Mouse (Mus musculus): ENCODE data around the gene Vmn1r183. TPM values are rescaled to one million over a fixed set of nuclear protein-coding genes. Genes with fewer than 3 reads are reported as not detected.

Vmn1r183 gene
- polyA plus RNA-seq, 1 experiment from 2014 or later: not detected

DNA sequence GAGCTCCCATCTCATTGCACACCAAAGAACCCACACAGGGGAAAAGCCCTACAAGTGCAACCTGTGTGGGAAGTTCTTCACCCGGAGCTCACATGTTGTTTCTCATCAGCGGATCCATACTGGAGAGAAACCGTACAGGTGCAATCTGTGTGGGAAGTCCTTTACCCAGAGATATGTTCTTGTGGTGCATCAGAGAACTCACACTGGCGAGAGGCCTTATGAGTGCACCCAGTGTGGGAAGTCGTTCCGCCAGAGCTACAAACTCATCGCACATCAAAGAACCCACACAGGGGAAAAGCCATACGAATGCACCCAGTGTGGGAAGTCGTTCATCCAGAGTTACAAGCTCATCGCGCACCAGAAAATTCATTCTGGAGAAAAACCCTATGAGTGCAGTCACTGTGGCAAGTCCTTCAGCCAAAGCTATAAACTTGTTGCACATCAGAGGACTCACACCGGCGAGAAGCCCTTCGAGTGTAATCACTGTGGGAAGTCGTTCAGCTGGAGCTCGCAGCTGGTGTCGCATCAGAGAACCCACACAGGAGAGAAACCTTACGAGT, 52.2 kb downstream of the Vmn1r183 start:
- WGBS: 94% methylated on average over 18 of the region's 18 CpGs
- Histone ChIP-seq H3K4me3 (ENCODE audit: low read depth, low read length) (no peak overlapping the region), H3K27me3 (ENCODE audit: control insufficient read depth, insufficient read depth, low read length) (no peaks in the 10 kb centered on the region), H3K36me3 (ENCODE audit: control insufficient read depth, insufficient read depth, low read length) (peaks cover 73% of the 10 kb centered on the region), H3K27ac (ENCODE audit: low read length) (no peak overlapping the region), H3K9ac (replicated peaks; ENCODE audit: low read depth, low read length) (no peak overlapping the region), H3K9me3 (ENCODE audit: control insufficient read depth, low read depth, low read length) (peaks cover 83% of the 10 kb centered on the region), H3K4me1 (ENCODE audit: control insufficient read depth, insufficient read depth, low read length) (no peaks in the 10 kb centered on the region), H3K4me2 (replicated peaks; ENCODE audit: low read depth, low read length) (no peak overlapping the region)
- no peak for ATAC-seq (ENCODE audit: insufficient number of reproducible peaks, insufficient read depth, low FRiP score, low read depth)

DNA sequence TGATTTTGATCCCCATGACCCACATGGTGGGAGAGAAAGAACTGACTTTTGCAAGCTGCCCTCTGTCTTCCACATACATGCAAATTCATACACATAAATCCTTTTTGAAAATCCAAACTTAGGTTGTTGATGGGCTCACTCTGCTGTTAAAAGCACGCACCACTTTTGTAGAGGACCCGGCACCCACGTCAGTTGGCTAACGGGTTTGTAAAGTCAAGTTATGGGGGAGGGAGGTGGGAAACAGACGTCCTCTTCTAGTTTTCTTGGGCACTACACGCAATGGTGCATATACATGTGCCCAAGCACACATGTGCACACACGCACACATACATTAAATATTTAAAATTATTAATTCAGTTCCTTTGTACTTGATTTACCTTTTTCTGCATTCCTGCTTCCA, 57.8 kb downstream of the Vmn1r183 start:
- WGBS: 94% methylated on average over 7 of the region's 7 CpGs
- Histone ChIP-seq H3K27me3 (ENCODE audit: control insufficient read depth, insufficient read depth, low read length) (no peaks in the 10 kb centered on the region), H3K9ac (replicated peaks; ENCODE audit: low read depth, low read length) (no peak overlapping the region), H3K4me3 (ENCODE audit: low read depth, low read length) (no peak overlapping the region), H3K4me2 (replicated peaks; ENCODE audit: low read depth, low read length) (no peak overlapping the region), H3K9me3 (ENCODE audit: control insufficient read depth, low read depth, low read length) (peaks cover 35% of the 10 kb centered on the region), H3K36me3 (ENCODE audit: control insufficient read depth, insufficient read depth, low read length) (peaks cover 19% of the 10 kb centered on the region), H3K27ac (ENCODE audit: low read length) (no peak overlapping the region), H3K4me1 (ENCODE audit: control insufficient read depth, insufficient read depth, low read length) (no peaks in the 10 kb centered on the region; the same call in 1 of the 2 replicates)
- ATAC-seq (ENCODE audit: insufficient number of reproducible peaks, insufficient read depth, low FRiP score, low read depth): no peak

DNA sequence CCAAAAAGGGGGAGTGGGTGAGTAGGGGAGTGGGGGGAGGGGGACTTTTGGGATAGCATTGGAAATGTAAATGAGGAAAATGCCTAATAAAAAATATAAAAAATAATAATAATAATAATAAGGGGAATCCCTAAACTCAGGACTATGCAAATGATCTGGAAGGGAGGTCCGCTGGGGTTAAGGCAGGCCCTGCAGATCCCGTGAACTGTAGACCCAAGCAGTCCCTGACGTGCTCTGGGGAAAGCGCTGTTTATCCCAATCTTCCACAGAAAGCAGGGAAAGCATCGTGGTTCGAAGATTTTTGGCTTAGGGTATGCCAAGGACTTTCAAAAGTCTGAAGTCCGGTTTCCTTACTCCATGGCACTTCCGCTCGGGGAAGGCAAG, 58.7 kb downstream of the Vmn1r183 start:
- peaks cover 10% of the 10 kb centered on the region for H3K36me3 ChIP-seq (ENCODE audit: control insufficient read depth, insufficient read depth, low read length)
- H3K27me3 ChIP-seq (ENCODE audit: control insufficient read depth, insufficient read depth, low read length): no peaks in the 10 kb centered on the region
- no peak; the same call in 1 of the 2 replicates for ATAC-seq (ENCODE audit: insufficient number of reproducible peaks, insufficient read depth, low FRiP score, low read depth)
- H3K27ac ChIP-seq (ENCODE audit: low read length): peak overlapping the region; percentile 68; the same call in 1 of the 2 replicates
- peaks cover 26% of the 10 kb centered on the region for H3K9me3 ChIP-seq (ENCODE audit: control insufficient read depth, low read depth, low read length)
- peak overlapping the region; percentile 75 for H3K4me2 ChIP-seq (replicated peaks; ENCODE audit: low read depth, low read length)
- no peaks in the 10 kb centered on the region; the same call in 1 of the 2 replicates for H3K4me1 ChIP-seq (ENCODE audit: control insufficient read depth, insufficient read depth, low read length)
- peak overlapping the region; percentile 69 for H3K4me3 ChIP-seq (ENCODE audit: low read depth, low read length)
- 8% methylated on average over 9 of the region's 9 CpGs for WGBS
- peak overlapping the region; percentile 26; the same call in 1 of the 2 replicates for H3K9ac ChIP-seq (replicated peaks; ENCODE audit: low read depth, low read length)

DNA sequence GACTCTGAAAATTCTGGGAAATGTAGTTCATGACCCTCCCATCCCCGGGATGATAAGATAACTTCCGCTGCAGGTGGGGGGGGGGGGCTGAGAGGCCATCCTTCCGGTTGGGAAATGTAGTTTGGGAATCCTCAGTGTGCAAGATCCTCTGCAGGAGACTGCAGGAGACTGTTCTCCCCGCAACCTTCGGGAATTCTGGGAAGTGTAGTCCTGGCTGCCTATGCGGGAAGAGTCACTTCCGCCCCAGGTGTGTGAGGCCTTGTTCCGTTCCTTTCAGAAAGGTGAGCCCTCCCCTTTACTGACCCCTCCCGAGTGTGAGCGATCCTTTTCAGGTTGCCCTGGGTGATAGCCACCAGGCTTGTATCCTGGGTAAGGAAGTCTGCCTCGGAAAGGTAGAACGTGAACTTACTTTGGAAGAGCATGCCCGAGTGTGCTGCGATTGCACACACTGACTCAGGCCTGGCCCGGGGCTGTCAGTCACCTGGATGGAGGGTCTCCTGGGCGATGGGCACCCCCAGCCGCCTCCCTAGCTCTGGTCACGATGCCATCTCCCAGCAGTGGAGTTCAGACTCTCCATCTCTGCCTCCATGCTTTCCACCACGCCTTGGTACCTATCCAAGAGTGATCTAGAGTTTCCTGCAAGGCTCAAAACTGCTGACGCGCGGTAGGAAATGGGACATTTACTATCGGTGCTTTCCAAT, 59.3 kb downstream of the Vmn1r183 start, which contains the start of gene Zfp112:
Gene Zfp112 (plus strand): TSS at position 159 of the 701 bp plus-strand sequence.
- H3K27ac ChIP-seq (ENCODE audit: low read length): peak within 1 kb of the TSS; percentile 68
- peaks cover 4% of the 10 kb centered on the region for H3K36me3 ChIP-seq (ENCODE audit: control insufficient read depth, insufficient read depth, low read length)
- peak within 1 kb of the TSS; percentile 72 for H3K9ac ChIP-seq (replicated peaks; ENCODE audit: low read depth, low read length)
- no peaks in the 10 kb centered on the region for H3K27me3 ChIP-seq (ENCODE audit: control insufficient read depth, insufficient read depth, low read length)
- H3K4me1 ChIP-seq (ENCODE audit: control insufficient read depth, insufficient read depth, low read length): no peaks in the 10 kb centered on the region; the same call in 1 of the 2 replicates
- ATAC-seq (ENCODE audit: insufficient number of reproducible peaks, insufficient read depth, low FRiP score, low read depth): peak; percentile 97
- H3K9me3 ChIP-seq (ENCODE audit: control insufficient read depth, low read depth, low read length): peaks cover 20% of the 10 kb centered on the region
- peak within 1 kb of the TSS; percentile 75 for H3K4me2 ChIP-seq (replicated peaks; ENCODE audit: low read depth, low read length)
- 2% methylated on average over 23 of the region's 23 CpGs for WGBS
- peak within 1 kb of the TSS; percentile 69 for H3K4me3 ChIP-seq (ENCODE audit: low read depth, low read length)

DNA sequence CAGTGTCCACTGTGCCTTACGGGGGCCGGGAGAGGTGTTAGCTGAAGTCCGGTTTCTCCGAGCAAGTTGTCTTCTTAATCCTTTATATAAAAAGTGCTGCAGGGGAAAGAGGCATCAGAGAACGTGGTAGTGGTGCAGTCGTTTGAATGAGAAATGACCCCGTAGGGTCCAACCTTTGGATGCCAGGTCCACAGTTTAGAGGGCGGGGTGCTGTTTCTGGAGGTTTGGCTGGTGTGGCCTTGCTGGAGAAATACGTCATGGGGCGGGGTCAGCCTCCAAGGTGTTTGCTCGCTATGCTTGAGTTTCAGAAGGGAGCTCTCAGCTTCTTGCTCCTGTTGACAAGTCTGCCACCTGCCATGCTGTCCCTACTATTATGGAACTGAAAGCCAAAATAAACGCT, 59.9 kb downstream of the Vmn1r183 start:
- peak overlapping the region; percentile 72 for H3K9ac ChIP-seq (replicated peaks; ENCODE audit: low read depth, low read length)
- H3K9me3 ChIP-seq (ENCODE audit: control insufficient read depth, low read depth, low read length): peaks cover 14% of the 10 kb centered on the region
- no peaks in the 10 kb centered on the region; the same call in 1 of the 2 replicates for H3K4me1 ChIP-seq (ENCODE audit: control insufficient read depth, insufficient read depth, low read length)
- H3K27me3 ChIP-seq (ENCODE audit: control insufficient read depth, insufficient read depth, low read length): no peaks in the 10 kb centered on the region
- H3K36me3 ChIP-seq (ENCODE audit: control insufficient read depth, insufficient read depth, low read length): peaks cover 2% of the 10 kb centered on the region; the same call in 1 of the 2 replicates
- peak overlapping the region; percentile 75 for H3K4me2 ChIP-seq (replicated peaks; ENCODE audit: low read depth, low read length)
- peak overlapping the region; percentile 67; the same call in 1 of the 2 replicates for H3K27ac ChIP-seq (ENCODE audit: low read length)
- peak; percentile 47 for ATAC-seq (ENCODE audit: insufficient number of reproducible peaks, insufficient read depth, low FRiP score, low read depth)
- WGBS: 13% methylated on average over 12 of the region's 12 CpGs
- H3K4me3 ChIP-seq (ENCODE audit: low read depth, low read length): peak overlapping the region; percentile 69

Other genes with a start within 250 kb of the Vmn1r183 start
- gene Vmn1r175, start 242.6 kb upstream of the Vmn1r183 start, polyA plus RNA-seq (2014; fragmentation: Nextera tagmentation; extraction: Ambion mirVana): not detected in 2 replicates
- gene Vmn1r176, start 215.9 kb upstream of the Vmn1r183 start, polyA plus RNA-seq (2014; fragmentation: Nextera tagmentation; extraction: Ambion mirVana): not detected in 2 replicates
- not detected in 2 replicates for gene Vmn1r177, start 186.8 kb upstream of the Vmn1r183 start, polyA plus RNA-seq (2014; fragmentation: Nextera tagmentation; extraction: Ambion mirVana)
- not detected in 2 replicates for gene Vmn1r178, start 161.2 kb upstream of the Vmn1r183 start, polyA plus RNA-seq (2014; fragmentation: Nextera tagmentation; extraction: Ambion mirVana)
- not detected in 2 replicates for gene Vmn1r179, start 126.3 kb upstream of the Vmn1r183 start, polyA plus RNA-seq (2014; fragmentation: Nextera tagmentation; extraction: Ambion mirVana)
- gene Vmn1r180, start 102.6 kb upstream of the Vmn1r183 start, polyA plus RNA-seq (2014; fragmentation: Nextera tagmentation; extraction: Ambion mirVana): not detected in 2 replicates
- not detected in 2 replicates for gene Vmn1r181, start 78.6 kb upstream of the Vmn1r183 start, polyA plus RNA-seq (2014; fragmentation: Nextera tagmentation; extraction: Ambion mirVana)
- not detected in 2 replicates for gene V1rd19, start 51.6 kb upstream of the Vmn1r183 start, polyA plus RNA-seq (2014; fragmentation: Nextera tagmentation; extraction: Ambion mirVana)
- 21.4 and 23.2 TPM in 2 replicates for gene Zfp180, start 28.7 kb downstream of the Vmn1r183 start, polyA plus RNA-seq (2014; fragmentation: Nextera tagmentation; extraction: Ambion mirVana)
- 5.4 and 6.3 TPM in 2 replicates for gene Zfp112, start 59.1 kb downstream of the Vmn1r183 start, polyA plus RNA-seq (2014; fragmentation: Nextera tagmentation; extraction: Ambion mirVana)
- 21.7 and 22.2 TPM in 2 replicates for gene Zfp235, start 80.9 kb downstream of the Vmn1r183 start, polyA plus RNA-seq (2014; fragmentation: Nextera tagmentation; extraction: Ambion mirVana)
- gene Zfp114, start 121.8 kb downstream of the Vmn1r183 start, polyA plus RNA-seq (2014; fragmentation: Nextera tagmentation; extraction: Ambion mirVana): 5.9 and 8.0 TPM in 2 replicates
- gene Zfp111, start 158.2 kb downstream of the Vmn1r183 start, polyA plus RNA-seq (2014; fragmentation: Nextera tagmentation; extraction: Ambion mirVana): 13.5 and 14.9 TPM in 2 replicates
- gene Zfp109, start 184.3 kb downstream of the Vmn1r183 start, polyA plus RNA-seq (2014; fragmentation: Nextera tagmentation; extraction: Ambion mirVana): 6.3 and 6.4 TPM in 2 replicates
- gene Zfp108, start 201.5 kb downstream of the Vmn1r183 start, polyA plus RNA-seq (2014; fragmentation: Nextera tagmentation; extraction: Ambion mirVana): 4.5 and 4.7 TPM in 2 replicates
- gene Zfp93, start 217.2 kb downstream of the Vmn1r183 start, polyA plus RNA-seq (2014; fragmentation: Nextera tagmentation; extraction: Ambion mirVana): 8.3 and 9.7 TPM in 2 replicates
- 35.3 and 42.7 TPM in 2 replicates for gene Zfp61, start 248.0 kb downstream of the Vmn1r183 start, polyA plus RNA-seq (2014; fragmentation: Nextera tagmentation; extraction: Ambion mirVana)